Mouse (Mus musculus) hindbrain, embryonic 16.5 days (tissue): ENCODE results near the gene Cyp2b19. TPM values are rescaled to one million over a fixed set of nuclear protein-coding genes. Genes with fewer than 3 reads are reported as not detected.

Experiments
- ATAC-seq: fragments of 200-750 bp; cut with Nextera tagmentation; 2 replicates; pipeline ENCODE4 v1.8.0; 2017; ENCODE audit warnings: moderate TSS enrichment, moderate library complexity
- H3K27ac ChIP-seq: fragments of 300-500 bp; sonication (generic); 2 replicates; pipeline ENCODE4 v1.5.1; 2014; ENCODE audit warnings: low read depth, mild to moderate bottlenecking, control low read depth, low read length, moderate library complexity
- H3K27me3 ChIP-seq: fragments of 300-500 bp; sonication (generic); replicated peaks from 2 replicates; pipeline ENCODE4 v1.6.1; 2014; ENCODE audit warnings: low read length; ENCODE audit not compliant: control insufficient read depth, insufficient read depth
- H3K36me3 ChIP-seq: fragments of 300-500 bp; sonication (generic); 2 replicates; pipeline ENCODE4 v1.6.1; 2014; ENCODE audit warnings: mild to moderate bottlenecking, low read length, moderate library complexity, mixed read lengths; ENCODE audit not compliant: control insufficient read depth, insufficient read depth
- H3K4me1 ChIP-seq: fragments of 300-500 bp; sonication (generic); 2 replicates; pipeline ENCODE4 v1.6.1; 2014; ENCODE audit warnings: low read depth, low read length; ENCODE audit not compliant: control insufficient read depth, insufficient read depth
- H3K4me2 ChIP-seq: fragments of 300-500 bp; sonication (generic); 2 replicates; pipeline ENCODE4 v1.6.1; 2014; ENCODE audit warnings: mild to moderate bottlenecking, low read length, control low read depth, moderate library complexity
- H3K4me3 ChIP-seq: fragments of 300-500 bp; sonication (generic); 2 replicates; pipeline ENCODE4 v1.5.1; 2014; ENCODE audit warnings: mild to moderate bottlenecking, low read length, control low read depth, moderate library complexity
- H3K9ac ChIP-seq: fragments of 300-500 bp; sonication (generic); 2 replicates; pipeline ENCODE4 v1.6.1; 2014; ENCODE audit warnings: low read depth, mild to moderate bottlenecking, control low read depth, low read length, moderate library complexity
- H3K9me3 ChIP-seq: fragments of 300-500 bp; sonication (generic); 2 replicates; pipeline ENCODE4 v1.6.1; 2014; ENCODE audit warnings: mild to moderate bottlenecking, low read length, moderate library complexity; ENCODE audit not compliant: control insufficient read depth
- WGBS: fragments of 180-500 bp; shearing (Covaris S2); extraction: QIAGEN DNeasy Blood & Tissue Kit; methylation state at CpG from one replicate; pipeline ENCODE4 v1.1.7; 2014; 5-methylcytosine and 5-hydroxymethylcytosine counted together
- polyA plus RNA-seq: library from polyadenylated mRNA; unstranded; fragments of >200 nt; fragmentation: Nextera tagmentation; extraction: Ambion mirVana; gene quantifications from 2 replicates; pipeline ENCODE4 v1.2.1, GENCODE M21; 2015

Cyp2b19 gene
- polyA plus RNA-seq: 0.66 and 0.75 TPM in 2 replicates

- H3K4me2 ChIP-seq: no peak within 1 kb of the TSS
- H3K36me3 ChIP-seq: peaks cover 3% of the 10 kb centered on the region; the same call in 1 of the 2 replicates
- no peaks in the 10 kb centered on the region for H3K27me3 ChIP-seq
- no peak for ATAC-seq
- no peak within 1 kb of the TSS for H3K4me3 ChIP-seq
- H3K4me1 ChIP-seq: no peaks in the 10 kb centered on the region
- H3K9me3 ChIP-seq: peaks cover 10% of the 10 kb centered on the region
- WGBS: 92% methylated on average over 2 of the region's 2 CpGs
- no peak within 1 kb of the TSS for H3K27ac ChIP-seq
- no peak within 1 kb of the TSS for H3K9ac ChIP-seq
Observed at GRCm38 (mm10) chr7:26756842-26757241, at the start of gene Cyp2b19. Gene Cyp2b19 (plus strand): TSS chr7:26757142.

GRCm38 (mm10) chr7:26711061-26711460, 45.9 kb upstream of the Cyp2b19 start:
- 87% methylated on average over 11 of the region's 11 CpGs for WGBS
- Histone ChIP-seq H3K36me3 (no peaks in the 10 kb centered on the region), H3K4me1 (no peaks in the 10 kb centered on the region), H3K27ac (no peak overlapping the region), H3K4me2 (no peak overlapping the region), H3K4me3 (no peak overlapping the region), H3K27me3 (no peaks in the 10 kb centered on the region), H3K9ac (no peak overlapping the region), H3K9me3 (peaks cover 4% of the 10 kb centered on the region; the same call in 1 of the 2 replicates)
- no peak for ATAC-seq

GRCm38 (mm10) chr7:26738940-26739339, 18.0 kb upstream of the Cyp2b19 start:
- no peak overlapping the region for H3K4me2 ChIP-seq
- H3K27ac ChIP-seq: no peak overlapping the region
- no peaks in the 10 kb centered on the region for H3K27me3 ChIP-seq
- no peak overlapping the region for H3K4me3 ChIP-seq
- no peak overlapping the region for H3K9ac ChIP-seq
- no peaks in the 10 kb centered on the region for H3K4me1 ChIP-seq
- no peaks in the 10 kb centered on the region for H3K36me3 ChIP-seq
- no peak for ATAC-seq
- no peaks in the 10 kb centered on the region for H3K9me3 ChIP-seq

GRCm38 (mm10) chr7:26743948-26744347, 13.0 kb upstream of the Cyp2b19 start:
- Histone ChIP-seq H3K4me3 (no peak overlapping the region), H3K36me3 (no peaks in the 10 kb centered on the region), H3K9me3 (no peaks in the 10 kb centered on the region), H3K27ac (no peak overlapping the region), H3K4me1 (no peaks in the 10 kb centered on the region), H3K4me2 (no peak overlapping the region), H3K27me3 (no peaks in the 10 kb centered on the region), H3K9ac (no peak overlapping the region)
- ATAC-seq: no peak
- 86% methylated on average over 4 of the region's 4 CpGs for WGBS

GRCm38 (mm10) chr7:26745486-26745885, 11.5 kb upstream of the Cyp2b19 start:
- no peak for ATAC-seq
- Histone ChIP-seq H3K4me1 (no peaks in the 10 kb centered on the region), H3K9me3 (no peaks in the 10 kb centered on the region), H3K36me3 (no peaks in the 10 kb centered on the region), H3K9ac (no peak overlapping the region), H3K27ac (no peak overlapping the region), H3K27me3 (no peaks in the 10 kb centered on the region), H3K4me2 (no peak overlapping the region), H3K4me3 (no peak overlapping the region)
- 55% methylated on average over 1 of the region's 1 CpGs for WGBS

- no peaks in the 10 kb centered on the region; the same call in none of the 2 replicates for H3K9me3 ChIP-seq
- no peaks in the 10 kb centered on the region for H3K4me1 ChIP-seq
- no peak overlapping the region for H3K27ac ChIP-seq
- H3K27me3 ChIP-seq: no peaks in the 10 kb centered on the region
- ATAC-seq: no peak
- no peaks in the 10 kb centered on the region for H3K36me3 ChIP-seq
- H3K4me2 ChIP-seq: no peak overlapping the region
- WGBS: 72% methylated on average over 1 of the region's 1 CpGs
- H3K4me3 ChIP-seq: no peak overlapping the region
- H3K9ac ChIP-seq: no peak overlapping the region
Observed at GRCm38 (mm10) chr7:26767084-26767483, 10.1 kb downstream of the Cyp2b19 start.

GRCm38 (mm10) chr7:26769881-26770470, 13.0 kb downstream of the Cyp2b19 start:
- Histone ChIP-seq H3K4me2 (no peak overlapping the region), H3K27ac (no peak overlapping the region), H3K36me3 (no peaks in the 10 kb centered on the region), H3K9ac (no peak overlapping the region), H3K27me3 (no peaks in the 10 kb centered on the region), H3K9me3 (no peaks in the 10 kb centered on the region; the same call in none of the 2 replicates), H3K4me1 (no peaks in the 10 kb centered on the region), H3K4me3 (no peak overlapping the region)
- no peak for ATAC-seq
- 85% methylated on average over 9 of the region's 9 CpGs for WGBS

GRCm38 (mm10) chr7:26772866-26773586, 16.1 kb downstream of the Cyp2b19 start:
- H3K4me1 ChIP-seq: no peaks in the 10 kb centered on the region
- H3K9me3 ChIP-seq: no peaks in the 10 kb centered on the region; the same call in none of the 2 replicates
- 78% methylated on average over 3 of the region's 3 CpGs for WGBS
- no peak overlapping the region for H3K9ac ChIP-seq
- H3K4me3 ChIP-seq: no peak overlapping the region
- H3K36me3 ChIP-seq: no peaks in the 10 kb centered on the region
- no peak for ATAC-seq
- no peaks in the 10 kb centered on the region for H3K27me3 ChIP-seq
- no peak overlapping the region for H3K27ac ChIP-seq
- no peak overlapping the region for H3K4me2 ChIP-seq

- no peaks in the 10 kb centered on the region for H3K36me3 ChIP-seq
- H3K9ac ChIP-seq: no peak overlapping the region
- ATAC-seq: no peak
- no peaks in the 10 kb centered on the region for H3K4me1 ChIP-seq
- H3K27me3 ChIP-seq: no peaks in the 10 kb centered on the region
- H3K4me2 ChIP-seq: no peak overlapping the region
- H3K27ac ChIP-seq: no peak overlapping the region
- WGBS: 28% methylated on average over 6 of the region's 6 CpGs
- no peaks in the 10 kb centered on the region; the same call in 1 of the 2 replicates for H3K9me3 ChIP-seq
- no peak overlapping the region for H3K4me3 ChIP-seq
Observed at GRCm38 (mm10) chr7:26775866-26776265, 18.9 kb downstream of the Cyp2b19 start.
